Mouse (Mus musculus) cerebellum, postnatal 14 days (tissue): ENCODE results near the gene Gm17949.

Experiments used
- DNase-seq, 2 experiments: peaks; one replicate each; pipeline ENCODE4 v3.0.0; 2021; ENCODE audit warnings: mixed read lengths in 2 of 2

Gm17949 gene

GRCm38 (mm10) chr17:56990115-56990746, 21.0 kb upstream of the Gm17949 start, which contains the start of gene Clpp:
Clpp (plus strand) TSS chr17:56990305.
- DNase-seq = peak; percentile 93 to 95

GRCm38 (mm10) chr17:56990966-56991365, 20.3 kb upstream of the Gm17949 start:
- no peak for DNase-seq

DNA sequence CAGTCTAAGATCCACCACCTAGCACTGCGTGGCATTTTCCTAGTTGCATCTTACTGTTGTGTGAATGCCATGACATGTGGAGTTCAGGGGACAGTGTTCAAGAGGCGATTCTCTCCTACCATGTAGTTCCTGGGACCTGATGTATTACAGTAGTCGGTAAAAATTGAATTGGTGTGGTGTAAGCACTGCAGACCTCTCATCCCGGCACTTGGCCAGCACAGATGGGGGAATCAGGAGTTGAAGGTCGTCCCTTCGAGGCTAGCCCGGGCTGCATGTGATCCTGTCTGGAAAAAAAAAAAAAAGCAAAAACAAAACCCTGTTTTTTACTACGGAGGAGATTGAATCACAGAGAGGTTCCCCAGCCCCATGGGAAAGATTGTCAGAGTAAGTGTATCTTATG, 16.2 kb upstream of the Gm17949 start:
- DNase-seq = no peak

DNA sequence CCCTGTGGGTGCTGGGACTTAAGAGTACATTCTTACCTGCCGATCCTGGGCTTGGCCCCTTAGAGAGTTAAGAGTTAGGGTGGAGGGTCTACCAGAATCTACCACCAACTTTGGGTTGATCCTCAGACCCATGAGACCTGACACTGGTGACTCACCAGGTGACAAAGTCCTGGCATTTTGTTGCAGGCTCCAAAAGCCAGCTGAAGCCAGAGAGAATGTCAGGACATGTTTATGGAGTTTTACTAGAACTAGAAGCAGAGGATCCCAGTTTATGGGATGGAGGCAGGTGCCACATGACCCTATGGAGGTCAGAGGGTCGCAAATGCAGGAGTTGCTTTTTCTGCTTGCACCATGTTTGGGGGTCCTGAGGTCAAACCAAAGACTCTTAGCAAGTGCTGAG, 14.8 kb upstream of the Gm17949 start:
- DNase-seq = no peak

- peak; percentile 93 for DNase-seq
Observed at GRCm38 (mm10) chr17:56997029-56997667, 14.1 kb upstream of the Gm17949 start, which contains the start of gene Alkbh7. Alkbh7 (plus strand) TSS chr17:56997339.

GRCm38 (mm10) chr17:56999414-56999813, 11.9 kb upstream of the Gm17949 start:
- no peak for DNase-seq

DNA sequence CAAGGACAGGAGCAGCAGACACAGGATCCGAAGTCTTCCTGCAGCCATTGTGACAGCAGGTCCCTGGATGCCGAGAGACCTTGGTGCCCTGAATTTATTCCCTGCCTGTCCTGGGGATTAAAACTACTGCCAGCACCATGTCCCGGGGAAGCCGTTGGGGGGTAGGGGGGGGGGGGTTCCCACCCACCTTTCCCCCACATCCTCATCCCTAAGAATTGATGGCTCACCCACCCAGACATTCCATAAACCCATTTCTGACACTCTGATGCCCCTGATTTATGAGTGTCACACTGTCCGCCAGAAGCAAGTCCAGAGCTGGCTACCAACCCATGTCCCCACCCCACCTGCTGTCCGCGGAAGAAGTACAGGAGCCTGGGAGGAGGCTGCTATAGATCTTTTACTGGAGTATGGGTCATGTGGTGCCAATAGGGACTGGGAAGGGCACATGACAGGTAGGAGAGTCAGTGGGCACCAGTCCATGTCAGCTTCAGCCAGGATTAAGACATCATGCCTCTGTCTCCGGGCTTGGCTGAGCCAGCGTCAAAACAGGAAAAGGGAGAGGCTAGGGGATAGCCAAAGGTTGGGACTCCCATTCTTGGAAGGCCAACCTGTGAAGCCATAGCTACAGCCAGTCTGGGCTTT, 11.2 kb upstream of the Gm17949 start, which contains the start of gene Pspn:
Gene Pspn (minus strand): TSS at position 51 of the 642 bp plus-strand sequence.
- no peak for DNase-seq

DNA sequence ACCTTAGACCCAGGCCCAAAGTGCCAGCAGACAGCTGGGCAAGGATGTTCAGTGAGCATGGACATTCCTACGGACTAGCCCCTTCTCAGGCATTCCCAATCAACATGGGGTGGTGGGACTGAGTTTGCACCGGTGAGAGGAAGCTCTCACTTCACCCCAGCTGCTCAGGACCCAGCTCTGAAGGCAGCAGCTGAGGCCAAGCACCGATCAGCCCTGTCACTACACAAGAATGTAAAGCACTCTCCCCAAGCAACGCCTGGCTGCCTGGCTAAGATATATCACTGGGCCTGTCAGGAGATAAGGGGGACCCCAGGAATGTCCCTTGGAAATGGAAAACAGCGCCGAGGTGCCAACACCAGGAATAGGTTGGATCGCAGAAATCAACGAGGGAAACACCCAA, 10.0 kb upstream of the Gm17949 start:
- no peak for DNase-seq

- no peak for DNase-seq
Observed at GRCm38 (mm10) chr17:57003994-57004393, 7.3 kb upstream of the Gm17949 start.

GRCm38 (mm10) chr17:57007137-57007905, 3.9 kb upstream of the Gm17949 start:
- peak; percentile 41 to 63 for DNase-seq

GRCm38 (mm10) chr17:57010911-57011235, 396 bp upstream of the Gm17949 start:
- DNase-seq = no peak

- DNase-seq = peak in 1 of 2 experiments; percentile 38
Observed at GRCm38 (mm10) chr17:57012245-57012795, 1.1 kb downstream of the Gm17949 start.

DNA sequence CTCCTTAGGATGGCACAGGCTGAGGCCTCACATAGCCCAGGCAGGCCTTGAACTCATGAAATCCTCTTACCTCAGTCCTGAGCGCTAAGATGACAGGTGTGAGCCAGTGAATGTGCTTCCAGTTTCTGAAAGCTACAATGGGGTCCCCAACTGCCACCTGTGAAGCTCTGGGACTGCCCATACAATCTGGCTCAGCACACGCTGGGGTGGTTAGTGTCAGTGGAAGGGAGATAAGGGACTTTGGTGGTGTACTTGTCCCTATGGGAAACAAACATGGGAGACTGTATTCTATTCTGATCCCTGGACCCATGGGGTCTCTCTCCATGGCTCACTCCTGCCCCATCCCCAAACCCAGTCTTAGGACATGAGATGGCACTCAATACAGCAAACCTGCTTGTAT, 8.4 kb downstream of the Gm17949 start:
- DNase-seq = no peak

DNA sequence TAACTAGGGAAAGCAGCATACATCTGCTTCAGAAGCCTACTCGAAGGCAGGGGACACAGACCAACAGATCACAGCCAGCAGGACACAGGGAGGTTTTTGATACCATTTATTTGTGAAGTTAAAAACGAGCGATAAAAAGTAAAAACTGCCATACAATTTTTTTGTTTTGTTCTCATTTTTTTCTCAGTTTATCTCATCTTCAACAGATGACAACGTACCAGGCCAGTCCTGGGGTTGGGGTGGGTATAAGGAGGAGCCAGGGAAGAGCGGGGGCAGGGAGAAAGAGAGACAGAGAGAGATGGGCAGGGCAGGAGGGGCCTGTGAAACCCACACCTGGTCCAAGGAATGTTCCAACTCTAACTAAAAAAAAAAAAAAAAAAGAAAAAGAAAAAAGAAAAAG, 9.7 kb downstream of the Gm17949 start:
- no peak for DNase-seq

GRCm38 (mm10) chr17:57027471-57027870, 16.2 kb downstream of the Gm17949 start:
- no peak for DNase-seq

- DNase-seq = no peak
Observed at GRCm38 (mm10) chr17:57029691-57030090, 18.4 kb downstream of the Gm17949 start.

DNA sequence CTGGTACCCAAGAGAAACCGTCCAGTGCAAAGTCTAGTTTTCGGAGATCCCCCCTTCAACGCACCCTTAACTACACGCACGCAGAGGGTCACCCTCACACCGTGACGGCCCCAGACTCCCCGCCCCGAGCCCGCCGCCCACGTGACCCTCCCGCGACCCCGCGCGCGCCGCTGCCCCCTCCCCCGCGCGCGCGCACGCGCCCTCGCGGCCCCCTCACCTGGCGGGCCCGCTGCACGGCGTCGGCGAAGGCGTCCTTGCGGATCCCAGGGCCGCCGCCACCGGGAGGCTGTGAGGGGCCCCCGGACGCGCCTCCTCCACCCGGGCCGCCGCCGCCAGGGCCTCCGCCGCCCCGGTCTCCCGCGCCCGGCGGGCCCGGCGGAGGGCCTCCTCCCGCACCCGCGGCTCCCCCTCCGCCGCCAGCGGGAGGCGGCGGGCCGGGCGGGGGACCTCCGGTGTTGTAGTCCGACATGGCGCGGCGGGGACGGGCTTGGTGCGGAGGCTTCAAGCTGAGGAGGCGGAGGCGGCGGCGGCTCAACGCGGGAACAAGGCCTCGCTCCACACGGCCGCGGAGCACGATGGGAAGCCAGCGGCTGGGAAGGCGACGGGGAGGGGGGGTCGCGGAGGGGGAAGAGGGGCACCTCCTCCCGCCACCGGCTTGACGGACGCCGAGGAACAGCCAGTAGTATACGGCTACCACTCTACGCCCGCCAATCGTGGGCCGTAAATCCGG, 19.8 kb downstream of the Gm17949 start, which contains the start of gene Khsrp:
Gene Khsrp (minus strand): TSS at position 592 of the 730 bp plus-strand sequence.
- peak; percentile 72 to 75 for DNase-seq

GRCm38 (mm10) chr17:57031661-57032420, 20.6 kb downstream of the Gm17949 start:
- peak; percentile 99 for DNase-seq

DNA sequence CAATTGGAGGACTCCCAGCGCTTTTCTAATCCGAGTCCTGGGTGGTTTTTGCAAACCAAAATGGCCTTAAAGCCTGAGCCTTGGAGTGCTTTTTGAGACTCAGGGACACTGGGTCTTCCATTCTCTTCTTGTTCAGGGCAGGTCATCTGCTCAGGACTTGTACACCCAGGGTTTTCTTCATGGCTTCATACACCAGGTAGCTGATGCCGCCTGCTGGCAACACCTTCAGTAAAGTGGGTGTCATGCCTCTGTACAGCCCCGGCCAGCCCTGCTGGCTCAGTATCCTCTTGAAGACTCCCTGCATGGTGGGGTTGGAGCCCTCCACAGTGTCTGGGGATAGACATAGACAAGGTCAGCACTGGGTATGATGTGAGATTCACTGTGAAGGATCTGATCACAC, 21.6 kb downstream of the Gm17949 start:
- no peak for DNase-seq

- DNase-seq = no peak
Observed at GRCm38 (mm10) chr17:57038978-57039377, 27.7 kb downstream of the Gm17949 start.

DNA sequence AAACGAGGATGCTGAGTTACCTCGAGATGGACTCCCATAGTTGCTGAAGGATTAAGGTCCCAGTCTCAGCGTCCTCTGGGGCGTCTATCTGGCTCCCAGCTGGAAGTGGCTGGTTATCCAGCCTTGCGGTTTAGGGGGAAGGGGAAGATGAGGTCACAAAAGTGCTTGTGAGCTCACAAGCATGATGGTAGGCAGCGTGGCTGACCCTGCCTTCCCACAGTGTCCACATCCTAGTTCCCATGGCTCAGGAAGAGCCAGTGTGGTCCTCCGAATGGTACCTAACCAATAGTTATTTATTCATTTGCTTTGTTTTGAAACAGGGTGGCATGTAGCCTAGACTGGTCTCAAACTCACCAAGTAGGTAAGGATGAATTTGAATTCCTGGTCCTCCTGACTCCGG, 30.3 kb downstream of the Gm17949 start, which contains the start of gene Slc25a41:
Gene Slc25a41 (minus strand): TSS at position 101 of the 400 bp plus-strand sequence.
- no peak for DNase-seq
